Mouse (Mus musculus) CD4-positive, CD25-positive, alpha-beta regulatory T cell, adult 9 weeks (primary cell): ENCODE data around the gene Tmed11. TPM values are rescaled to one million over a fixed set of nuclear protein-coding genes. Genes with fewer than 3 reads are reported as not detected.

Experiments
- polyA plus RNA-seq: library from polyadenylated mRNA; unstranded; fragments of 100-300 nt; shearing (Covaris generic); gene quantifications from one replicate; pipeline ENCODE4 v1.2.1, GENCODE M21; 2017

The Tmed11 gene
- not detected for polyA plus RNA-seq

GRCm38 (mm10) chr5:108795263-108795662, at the start of gene Tmed11:
Gene Tmed11, minus strand, starts transcription at chr5:108795363.

GRCm38 (mm10) chr5:108808750-108809149, 13.6 kb upstream of the Tmed11 start, which contains the start of gene Vmn2r8:
Gene Vmn2r8, minus strand, starts transcription at chr5:108808850.

GRCm38 (mm10) chr5:108774630-108775306, 20.4 kb downstream of the Tmed11 start, which contains the start of gene Rnf212:
Gene Rnf212, minus strand, starts transcription at chr5:108774982.

Other genes with a start within 250 kb of the Tmed11 start
- not detected for gene Cplx1, start 245.3 kb downstream of the Tmed11 start, polyA plus RNA-seq
- gene Gak, start 165.6 kb downstream of the Tmed11 start, polyA plus RNA-seq = 110 TPM
- gene Tmem175, start 165.6 kb downstream of the Tmed11 start, polyA plus RNA-seq = 48.3 TPM
- gene Idua, start 135.0 kb downstream of the Tmed11 start, polyA plus RNA-seq = 49.9 TPM
- 13.0 TPM for gene Dgkq, start 125.7 kb downstream of the Tmed11 start, polyA plus RNA-seq
- 0.11 TPM for gene Slc26a1, start 119.8 kb downstream of the Tmed11 start, polyA plus RNA-seq
- gene Fgfrl1, start 103.0 kb downstream of the Tmed11 start, polyA plus RNA-seq = not detected
- not detected for gene Rnf212, start 20.4 kb downstream of the Tmed11 start, polyA plus RNA-seq
- gene Vmn2r8, start 13.5 kb upstream of the Tmed11 start, polyA plus RNA-seq = not detected
- not detected for gene Vmn2r9, start 57.2 kb upstream of the Tmed11 start, polyA plus RNA-seq
- not detected for gene Vmn2r10, start 211.2 kb upstream of the Tmed11 start, polyA plus RNA-seq